ENCODE assay signal across 9 mouse cellular contexts in the genomic region with DNA sequence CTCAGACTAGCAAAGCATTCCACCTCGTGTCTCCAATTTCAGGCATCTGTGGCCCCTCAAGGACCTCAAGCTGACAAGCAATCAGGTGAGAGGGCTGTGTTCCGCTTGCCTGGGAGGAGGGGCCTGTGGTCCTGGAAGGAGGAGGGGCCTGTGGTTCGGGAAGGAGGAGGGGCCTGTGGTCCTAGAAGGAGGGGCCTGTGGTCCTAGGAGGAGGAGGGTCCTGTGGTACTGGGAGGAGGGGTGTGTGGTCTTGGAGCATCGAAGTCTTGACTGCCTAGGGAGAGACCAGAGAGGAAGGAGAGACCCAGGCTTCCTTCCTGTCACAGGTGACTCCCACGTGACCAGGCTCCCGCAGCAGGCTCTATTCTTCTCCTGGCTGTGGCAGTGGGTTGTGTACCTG. TPM values are rescaled to one million over a fixed set of nuclear protein-coding genes. Genes with fewer than 3 reads are reported as not detected.
DNase-seq lines count a peak whose midpoint lies in the region; ATAC-seq lines count a peak whose summit lies in the region.
"Had no signal": no experiment of that assay in that cellular context is flagged by ENCODE, and none has a peak within 500 bp of the region (broad histone marks: within the 10 kb centered on the region; RNA-seq: fewer than 3 reads in every experiment).

No protein-coding gene starts in this region.

- 11% methylated on average over 6 of the region's 6 CpGs for WGBS in heart, embryonic 16.5 days
- 20% methylated on average over 6 of the region's 6 CpGs for WGBS in intestine, embryonic 15.5 days
- 7% methylated on average over 6 of the region's 6 CpGs for WGBS in neural tube, embryonic 12.5 days

- H3K27ac ChIP-seq in heart, embryonic 16.5 days (ENCODE audit: low read length), result no peak overlapping the region
- no peak overlapping the region for H3K27ac ChIP-seq in intestine, embryonic 15.5 days
- no peak overlapping the region for H3K27ac ChIP-seq in neural tube, embryonic 12.5 days

- no peaks in the 10 kb centered on the region for H3K36me3 ChIP-seq in heart, embryonic 16.5 days (ENCODE audit: control insufficient read depth, insufficient read depth)
- no peaks in the 10 kb centered on the region for H3K36me3 ChIP-seq in intestine, embryonic 15.5 days
- no peaks in the 10 kb centered on the region for H3K36me3 ChIP-seq in neural tube, embryonic 12.5 days

- intact Hi-C loops in heart, postnatal 25 days (cut with DNase I), result no loop called here

- ATAC-seq in heart, embryonic 16.5 days (replicated peaks; ENCODE audit: extremely low read depth, insufficient read depth, low FRiP score), result peak; percentile 55
- peak; percentile 21; the same call in 1 of the 2 replicates for ATAC-seq in intestine, embryonic 15.5 days
- ATAC-seq in neural tube, embryonic 12.5 days (ENCODE audit: low FRiP score, low read depth), result peak; percentile 49

- no peak for DNase-seq in heart, postnatal 25 days (ENCODE audit: low spot score)
- peak; percentile 69 for DNase-seq in embryo, embryonic 10.5 days (ENCODE audit: low spot score)
- no peak for DNase-seq in adrenal gland, postnatal 10 days
- DNase-seq in layer of hippocampus, adult 18-20 months (ENCODE audit: low spot score in 2 of 2), result no peak
- no peak for DNase-seq in left cerebral cortex, adult 8-10 months (ENCODE audit: low spot score in 2 of 2)

- no peak overlapping the region for H3K4me3 ChIP-seq in heart, embryonic 16.5 days (ENCODE audit: low read length)
- H3K4me3 ChIP-seq in intestine, embryonic 15.5 days (replicated peaks), result no peak overlapping the region
- H3K4me3 ChIP-seq in neural tube, embryonic 12.5 days, result no peak overlapping the region

- H3K27me3 ChIP-seq in heart, embryonic 16.5 days (ENCODE audit: control insufficient read depth, insufficient read depth, low read length), result no peaks in the 10 kb centered on the region
- no peaks in the 10 kb centered on the region for H3K27me3 ChIP-seq in intestine, embryonic 15.5 days (replicated peaks)
- H3K27me3 ChIP-seq in neural tube, embryonic 12.5 days (replicated peaks), result no peaks in the 10 kb centered on the region

- H3K4me2 ChIP-seq in heart, embryonic 16.5 days (ENCODE audit: low read depth, low read length), result peak overlapping the region; percentile 30
- H3K4me2 ChIP-seq in intestine, embryonic 15.5 days (replicated peaks), result no peak overlapping the region
- H3K4me2 ChIP-seq in neural tube, embryonic 12.5 days (replicated peaks), result peak overlapping the region; percentile 39

- peaks cover 4% of the 10 kb centered on the region for H3K4me1 ChIP-seq in heart, embryonic 16.5 days (ENCODE audit: control insufficient read depth, insufficient read depth, low read length)
- H3K4me1 ChIP-seq in intestine, embryonic 15.5 days (replicated peaks), result 0 out of 2 replicates have a peak, but pooled peaks cover 6% of the 10 kb centered on the region
- H3K4me1 ChIP-seq in neural tube, embryonic 12.5 days, result peaks cover 7% of the 10 kb centered on the region

- no peak overlapping the region for H3K9ac ChIP-seq in heart, embryonic 16.5 days (ENCODE audit: low read length)
- H3K9ac ChIP-seq in intestine, embryonic 15.5 days, result no peak overlapping the region
- no peak overlapping the region for H3K9ac ChIP-seq in neural tube, embryonic 12.5 days

- no peaks in the 10 kb centered on the region for H3K9me3 ChIP-seq in heart, embryonic 16.5 days (replicated peaks; ENCODE audit: control insufficient read depth, low read length)
- no peaks in the 10 kb centered on the region for H3K9me3 ChIP-seq in intestine, embryonic 15.5 days
- H3K9me3 ChIP-seq in neural tube, embryonic 12.5 days, result no peaks in the 10 kb centered on the region

RNA-seq across cellular contexts. Expression of a gene that starts 16.7 kb away (rescaled TPM):
- polyA plus RNA-seq in heart, embryonic 16.5 days (2015; fragmentation: Nextera tagmentation; extraction: Ambion mirVana), result 1.2 and 1.7 TPM in 2 replicates
- 1 to 10 TPM; 1.2 to 1.3 TPM for total RNA-seq in heart, postnatal 25 days (2021)
- 2.1 and 2.5 TPM in 2 replicates for polyA plus RNA-seq in intestine, embryonic 15.5 days (2015; fragmentation: Nextera tagmentation; extraction: Ambion mirVana)
- 0.70 and 1.1 TPM in 2 replicates for polyA plus RNA-seq in neural tube, embryonic 12.5 days (2016; fragmentation: Nextera tagmentation; extraction: Ambion mirVana)
- 1 to 10 TPM; 1.9 to 5.6 TPM for total RNA-seq in adrenal gland, postnatal 10 days (2021)
- total RNA-seq in layer of hippocampus, adult 18-20 months (2021), result 1 to 10 TPM; 1.7 to 1.9 TPM
- total RNA-seq in left cerebral cortex, adult 8-10 months (2022), result 1 to 10 TPM; 3.1 to 6.1 (median 4.1) TPM

RNA-seq across cellular contexts. Expression of a gene that starts 16.9 kb away (rescaled TPM):
- polyA plus RNA-seq in heart, embryonic 16.5 days (2015; fragmentation: Nextera tagmentation; extraction: Ambion mirVana), result 3.1 and 4.4 TPM in 2 replicates
- total RNA-seq in heart, postnatal 25 days (2021), result 10 to 100 TPM in 1 of 2 experiments, 1 to 10 TPM in 1; 9.7 to 15.0 TPM
- polyA plus RNA-seq in intestine, embryonic 15.5 days (2015; fragmentation: Nextera tagmentation; extraction: Ambion mirVana), result 6.1 and 6.5 TPM in 2 replicates
- polyA plus RNA-seq in neural tube, embryonic 12.5 days (2016; fragmentation: Nextera tagmentation; extraction: Ambion mirVana), result 1.00 and 1.2 TPM in 2 replicates
- 10 to 100 TPM; 16.4 to 18.2 TPM for total RNA-seq in adrenal gland, postnatal 10 days (2021)
- total RNA-seq in layer of hippocampus, adult 18-20 months (2021), result 1 to 10 TPM; 7.7 to 8.4 TPM
- 10 to 100 TPM in 2 of 4 experiments, 1 to 10 TPM in 2; 8.4 to 13.0 (median 10.4) TPM for total RNA-seq in left cerebral cortex, adult 8-10 months (2022)

RNA-seq across cellular contexts. Expression of a gene that starts 20.1 kb away (rescaled TPM):
- polyA plus RNA-seq in heart, embryonic 16.5 days (2015; fragmentation: Nextera tagmentation; extraction: Ambion mirVana), result not detected in 2 replicates
- not detected for total RNA-seq in heart, postnatal 25 days (2021)
- polyA plus RNA-seq in intestine, embryonic 15.5 days (2015; fragmentation: Nextera tagmentation; extraction: Ambion mirVana), result not detected in 2 replicates
- polyA plus RNA-seq in neural tube, embryonic 12.5 days (2016; fragmentation: Nextera tagmentation; extraction: Ambion mirVana), result not detected in 2 replicates
- total RNA-seq in adrenal gland, postnatal 10 days (2021), result not detected
- total RNA-seq in layer of hippocampus, adult 18-20 months (2021), result not detected
- not detected for total RNA-seq in left cerebral cortex, adult 8-10 months (2022)
- polyA plus RNA-seq: large intestine, adult 2 months had no signal

RNA-seq across cellular contexts. Expression of a gene that starts 38.8 kb away (rescaled TPM):
- not detected in 2 replicates for polyA plus RNA-seq in heart, embryonic 16.5 days (2015; fragmentation: Nextera tagmentation; extraction: Ambion mirVana)
- not detected for total RNA-seq in heart, postnatal 25 days (2021)
- 0.19 and 0.59 TPM in 2 replicates for polyA plus RNA-seq in intestine, embryonic 15.5 days (2015; fragmentation: Nextera tagmentation; extraction: Ambion mirVana)
- polyA plus RNA-seq in neural tube, embryonic 12.5 days (2016; fragmentation: Nextera tagmentation; extraction: Ambion mirVana), result 0.28 TPM in 1 of 2 replicates, not detected in the other
- under 1 TPM in 1 of 2 experiments, not detected in 1; 0.67 TPM for total RNA-seq in adrenal gland, postnatal 10 days (2021)
- total RNA-seq in layer of hippocampus, adult 18-20 months (2021), result 1 to 10 TPM; 1.6 to 2.1 TPM
- 1 to 10 TPM in 3 of 4 experiments, under 1 TPM in 1; 0.95 to 2.3 (median 1.9) TPM for total RNA-seq in left cerebral cortex, adult 8-10 months (2022)
- polyA plus RNA-seq: large intestine, adult 2 months had no signal

RNA-seq across cellular contexts. Expression of a gene that starts 49.4 kb away (rescaled TPM):
- polyA plus RNA-seq in heart, embryonic 16.5 days (2015; fragmentation: Nextera tagmentation; extraction: Ambion mirVana), result not detected in 2 replicates
- total RNA-seq in heart, postnatal 25 days (2021), result not detected
- not detected in 2 replicates for polyA plus RNA-seq in intestine, embryonic 15.5 days (2015; fragmentation: Nextera tagmentation; extraction: Ambion mirVana)
- not detected in 2 replicates for polyA plus RNA-seq in neural tube, embryonic 12.5 days (2016; fragmentation: Nextera tagmentation; extraction: Ambion mirVana)
- total RNA-seq in adrenal gland, postnatal 10 days (2021), result not detected
- total RNA-seq in layer of hippocampus, adult 18-20 months (2021), result 1 to 10 TPM in 1 of 2 experiments, under 1 TPM in 1; 0.18 to 1.1 TPM
- under 1 TPM in 2 of 4 experiments, not detected in 2; 0.77 to 0.84 TPM for total RNA-seq in left cerebral cortex, adult 8-10 months (2022)
- polyA plus RNA-seq: large intestine, adult 2 months had no signal
